Mouse (Mus musculus) layer of hippocampus, adult 9-11 months (tissue): Measurements from ENCODE around the gene Myd88.

Experiments
- DNase-seq: peaks from one replicate; pipeline ENCODE4 v3.0.0; 2022

The Myd88 gene

GRCm38 (mm10) chr9:119339558-119340211 lies 1.5 kb downstream of the Myd88 start, which contains the start of gene Acaa1a:
TSS of gene Acaa1a (plus strand) at chr9:119339676.
- peak; percentile 48 for DNase-seq

DNA sequence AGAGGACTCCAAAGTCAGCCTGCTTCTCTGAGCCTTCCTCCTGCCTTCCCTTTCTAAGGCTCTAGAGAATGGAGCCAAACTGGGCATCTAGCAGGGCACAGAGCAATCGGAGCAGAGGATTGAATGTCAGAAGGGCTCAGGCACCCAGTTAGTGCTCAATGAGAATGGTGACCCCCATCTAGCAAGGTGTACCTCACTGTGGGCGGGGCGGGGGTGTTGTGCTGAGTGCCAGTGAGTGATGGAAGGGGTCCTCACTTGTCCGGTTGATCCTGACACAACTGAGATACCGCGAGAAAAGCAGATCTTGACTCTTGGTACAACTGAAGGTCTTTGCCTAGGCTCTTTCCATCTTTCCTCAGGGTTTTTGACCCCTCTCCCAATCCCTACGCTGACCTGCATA lies 2.1 kb downstream of the Myd88 start:
- no peak for DNase-seq

DNA sequence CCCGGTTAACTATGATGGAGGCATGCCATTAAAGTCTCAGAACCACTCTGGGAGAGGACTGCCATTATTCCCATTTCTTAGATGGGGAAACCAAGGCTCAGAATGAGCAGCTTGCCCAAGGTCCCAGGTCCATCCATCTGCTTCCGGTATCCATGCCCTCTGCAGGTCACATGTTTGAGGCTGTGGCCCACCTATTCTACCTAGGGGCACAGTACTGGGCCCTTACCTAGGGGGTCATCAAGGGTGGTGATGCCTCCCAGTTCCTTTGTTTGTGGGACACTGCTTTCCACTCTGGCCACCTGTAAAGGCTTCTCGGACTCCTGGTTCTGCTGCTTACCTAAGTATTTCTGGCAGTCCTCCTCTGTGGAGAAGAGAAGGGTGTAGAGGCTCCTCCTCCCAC lies 2.9 kb downstream of the Myd88 start:
- no peak for DNase-seq

GRCm38 (mm10) chr9:119337842-119338241 lies 3.4 kb downstream of the Myd88 start:
- no peak for DNase-seq

DNA sequence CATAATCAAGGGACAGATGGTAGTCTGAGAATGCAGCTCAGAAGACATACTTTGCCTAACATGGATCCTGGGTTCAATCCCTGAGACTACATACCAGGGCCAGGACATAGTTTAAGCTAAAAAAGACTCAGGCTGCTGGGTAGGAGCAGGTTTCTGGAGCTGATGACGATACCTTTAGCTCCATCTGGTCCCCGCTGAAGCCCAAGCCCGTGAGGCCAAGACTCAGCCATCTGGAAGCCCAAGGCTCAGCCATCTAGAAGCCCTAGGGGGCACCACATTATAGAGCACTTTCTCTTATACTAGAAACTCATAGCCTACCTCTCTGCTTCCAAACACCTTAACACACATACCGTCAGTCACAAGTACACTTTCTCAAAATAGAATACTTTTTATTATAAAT lies 5.6 kb downstream of the Myd88 start:
- no peak for DNase-seq

GRCm38 (mm10) chr9:119334834-119335233 lies 6.4 kb downstream of the Myd88 start:
- no peak for DNase-seq

GRCm38 (mm10) chr9:119334324-119334723 lies 6.9 kb downstream of the Myd88 start:
- DNase-seq: peak; percentile 61

- DNase-seq: no peak
Observed at GRCm38 (mm10) chr9:119330186-119330963, 10.8 kb downstream of the Myd88 start.

DNA sequence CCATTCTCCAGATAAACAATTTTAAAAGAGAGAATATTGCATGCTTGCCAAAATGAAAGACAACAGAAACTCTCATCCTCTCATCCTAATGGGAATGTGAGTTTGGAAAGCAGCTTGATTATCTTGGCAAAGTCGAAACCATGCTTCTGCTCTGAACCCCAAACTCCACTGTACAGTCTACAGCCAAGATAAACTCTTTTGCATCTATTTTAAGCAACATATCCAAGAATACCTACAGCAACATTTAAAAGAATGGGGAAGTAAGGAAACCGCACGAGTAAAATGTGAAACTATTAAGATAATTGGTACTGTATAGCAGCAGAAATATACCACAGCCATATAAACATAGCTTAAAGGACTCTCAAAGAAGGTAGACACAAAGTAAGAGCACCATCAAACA lies 12.7 kb downstream of the Myd88 start:
- no peak for DNase-seq

DNA sequence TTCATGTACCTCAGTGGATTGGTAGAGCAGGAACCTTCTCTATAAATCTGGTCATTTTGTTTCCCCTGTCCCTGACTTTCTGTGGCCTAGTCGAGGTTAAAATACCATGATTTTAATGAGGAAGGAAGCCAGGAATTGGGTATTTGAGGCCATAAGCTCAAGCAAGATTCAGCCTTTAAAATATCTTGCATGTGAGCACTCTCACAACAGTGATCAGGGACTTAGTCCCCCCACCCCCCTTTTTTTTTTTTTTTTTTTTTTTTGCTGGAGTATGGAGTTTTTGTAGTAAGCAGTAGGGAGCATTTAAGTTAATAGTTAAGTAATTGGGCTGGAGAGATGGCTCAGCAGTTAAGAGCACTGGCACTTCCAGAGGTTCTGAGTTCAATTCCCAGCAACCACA lies 17.1 kb downstream of the Myd88 start:
- DNase-seq: no peak

DNA sequence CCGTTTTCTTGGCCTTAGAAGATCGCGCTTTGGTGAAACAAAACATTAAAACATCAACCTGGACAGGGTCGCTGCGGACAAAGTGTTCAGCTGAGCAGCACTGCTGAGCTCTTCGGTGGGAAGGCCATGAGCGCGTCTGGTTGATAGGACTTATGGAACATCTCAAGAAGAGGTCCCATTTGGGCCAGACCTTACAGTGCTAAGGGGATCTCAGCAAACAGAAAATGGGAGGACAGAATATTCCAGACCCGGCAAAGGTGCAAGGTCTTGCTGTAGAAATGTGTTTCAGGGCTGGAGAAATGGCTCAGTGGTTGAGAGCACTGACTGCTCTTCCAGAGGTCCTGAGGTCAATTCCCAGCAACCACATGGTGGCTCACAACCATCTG lies 18.0 kb downstream of the Myd88 start:
- DNase-seq: no peak

DNA sequence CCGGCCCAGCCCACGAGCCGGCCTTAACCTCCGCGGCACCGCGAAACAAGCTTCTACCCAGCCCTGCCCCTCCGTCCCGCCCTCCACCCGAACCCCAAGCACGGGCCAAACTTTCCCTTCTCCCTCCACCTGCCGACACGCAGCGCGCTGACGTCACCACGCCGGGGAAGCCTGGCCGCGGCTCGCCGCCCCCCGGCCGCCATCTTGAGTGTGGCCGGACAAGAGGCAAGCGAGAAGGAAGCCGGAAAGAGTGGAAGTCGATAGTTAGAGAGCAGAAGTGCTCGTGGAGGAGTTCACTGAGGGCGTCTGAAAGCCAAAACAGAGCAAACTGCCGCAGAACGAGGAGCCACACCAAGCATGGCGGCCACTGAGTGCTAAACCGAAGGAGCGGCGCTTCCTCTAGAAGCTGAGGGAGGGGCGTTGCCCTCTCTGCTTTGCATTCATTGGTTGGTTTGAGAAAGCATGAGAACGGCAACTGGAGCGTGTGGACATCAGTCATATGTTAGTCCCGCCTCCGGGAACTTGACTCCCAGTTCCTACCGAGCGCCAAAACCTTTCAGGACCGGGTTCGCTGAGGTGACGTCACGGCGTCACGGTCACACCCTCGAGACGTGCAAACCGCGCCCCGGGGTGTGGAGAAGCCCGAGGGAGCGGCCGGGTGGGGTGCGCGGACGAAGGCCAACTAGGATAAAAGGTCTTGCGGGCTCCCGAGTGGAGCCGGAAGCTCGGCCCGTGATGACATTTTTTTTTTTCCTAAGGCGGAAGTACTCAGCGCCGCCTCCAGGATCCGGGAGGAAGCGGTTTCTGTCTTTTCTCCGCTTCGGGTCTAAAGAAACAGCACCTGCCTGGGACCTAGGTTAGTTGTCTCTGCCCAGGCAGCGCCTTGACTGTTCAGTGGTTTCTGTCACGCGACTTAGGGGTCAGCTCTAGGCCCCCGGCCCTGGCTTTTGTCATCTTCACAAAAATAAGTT lies 18.6 kb downstream of the Myd88 start, which contains the start of gene Oxsr1:
Gene Oxsr1, minus strand, starts transcription at position 139 of the 971 bp plus-strand sequence.
- DNase-seq: peak; percentile 99

DNA sequence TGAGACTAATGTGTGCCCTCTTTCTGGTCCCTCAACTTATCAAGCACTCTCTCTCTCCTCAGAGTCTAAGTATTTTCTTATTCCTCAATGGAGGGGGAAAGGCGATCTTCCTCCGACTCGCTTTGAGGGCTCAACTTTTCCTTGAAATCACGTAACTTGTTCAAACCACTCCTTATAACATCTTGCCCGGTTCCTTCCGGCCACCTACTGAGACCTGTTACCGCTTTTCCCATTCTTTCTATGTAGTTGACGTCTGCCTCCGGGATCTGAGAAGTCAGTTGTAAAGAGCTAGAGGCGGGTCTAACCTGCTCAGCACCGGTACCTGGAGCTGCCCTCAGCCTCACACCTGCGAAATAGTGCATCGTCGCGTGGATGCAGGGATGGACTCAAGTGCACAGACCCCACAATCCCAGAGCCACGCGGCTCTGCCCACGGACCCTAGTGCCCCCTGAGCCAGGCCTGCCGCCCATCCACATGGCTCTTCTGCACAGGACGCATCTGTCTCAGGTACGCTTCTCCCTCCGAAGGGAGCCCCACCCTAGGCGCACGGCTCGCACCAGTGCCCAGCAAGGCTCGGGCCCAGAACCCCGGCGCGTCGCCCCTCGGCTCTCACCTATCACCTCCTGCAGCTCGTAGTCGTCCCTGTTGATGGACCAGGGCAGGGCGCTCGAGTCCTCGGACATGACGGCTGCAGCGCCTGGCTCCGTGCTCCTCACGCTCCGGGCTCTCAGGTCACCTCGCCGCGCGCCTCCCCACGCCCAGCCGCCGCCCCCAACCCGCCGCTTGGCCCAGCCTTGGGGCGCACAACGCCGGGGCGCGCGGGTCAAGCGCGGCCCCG lies 19.6 kb downstream of the Myd88 start:
- DNase-seq: peak; percentile 56

DNA sequence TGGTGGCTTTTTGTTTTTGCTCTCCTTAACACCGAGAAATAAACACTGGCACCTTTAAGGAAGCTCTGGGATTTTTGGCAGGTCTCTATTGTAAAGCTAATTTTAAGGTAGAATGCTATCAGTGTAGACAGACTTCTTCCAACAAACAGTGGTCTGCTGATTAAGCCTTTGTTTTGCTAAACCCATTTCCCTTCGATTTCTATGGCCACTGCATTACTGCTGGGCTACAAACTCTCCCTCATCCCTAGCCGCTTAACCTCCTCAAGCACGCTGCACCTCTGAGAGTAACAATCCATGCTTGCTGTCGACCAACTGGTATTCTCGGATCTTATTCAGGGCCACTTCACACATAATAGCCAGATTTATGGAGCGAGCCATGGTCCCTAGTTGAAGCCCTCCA lies 20.3 kb downstream of the Myd88 start:
- no peak for DNase-seq

GRCm38 (mm10) chr9:119320446-119320845 lies 20.8 kb downstream of the Myd88 start:
- no peak for DNase-seq

- no peak for DNase-seq
Observed at GRCm38 (mm10) chr9:119318891-119319290, 22.3 kb downstream of the Myd88 start.

GRCm38 (mm10) chr9:119313096-119313495 lies 28.1 kb downstream of the Myd88 start:
- no peak for DNase-seq

DNA sequence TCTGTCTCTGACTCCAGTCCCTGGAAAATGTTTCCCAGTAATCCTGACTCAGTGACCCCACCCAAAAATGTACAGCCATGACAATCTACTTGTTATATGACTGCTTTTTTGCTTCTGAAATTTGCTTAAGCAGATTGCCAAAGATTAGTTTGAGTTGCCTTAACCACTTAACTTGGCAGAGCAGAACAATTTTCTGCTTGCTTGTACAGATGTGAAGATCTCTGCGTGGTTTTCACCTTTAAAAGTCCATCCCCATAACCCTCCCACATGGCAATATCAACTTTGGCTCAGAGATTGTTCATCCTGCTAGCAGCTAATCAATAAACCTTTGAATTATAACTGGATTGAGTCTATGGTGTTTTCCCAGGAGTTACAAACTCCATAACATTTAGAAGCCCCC lies 32.1 kb downstream of the Myd88 start:
- no peak for DNase-seq

- DNase-seq: no peak
Observed at GRCm38 (mm10) chr9:119305863-119306262, 35.3 kb downstream of the Myd88 start.

DNA sequence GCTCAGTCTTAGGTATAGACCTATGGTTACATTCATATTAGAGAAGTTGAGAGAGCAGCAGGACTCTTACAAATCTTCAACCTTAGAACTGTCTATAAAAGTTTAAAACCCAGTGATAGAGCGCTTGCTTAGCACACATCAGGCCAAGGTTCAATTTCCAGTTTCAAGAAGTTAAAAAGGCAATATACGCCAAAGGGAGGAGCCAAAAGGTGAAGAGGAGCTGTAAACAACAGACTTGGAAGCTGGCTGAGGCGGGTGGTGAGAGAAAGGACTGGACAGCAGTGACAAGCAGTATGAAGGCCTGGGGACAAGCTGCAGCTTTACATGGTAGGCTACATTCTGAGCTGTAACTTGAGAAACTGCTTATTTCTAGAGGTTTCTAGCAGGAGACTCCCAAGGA lies 42.6 kb downstream of the Myd88 start:
- DNase-seq: no peak

- no peak for DNase-seq
Observed at GRCm38 (mm10) chr9:119297696-119298095, 43.5 kb downstream of the Myd88 start.

DNA sequence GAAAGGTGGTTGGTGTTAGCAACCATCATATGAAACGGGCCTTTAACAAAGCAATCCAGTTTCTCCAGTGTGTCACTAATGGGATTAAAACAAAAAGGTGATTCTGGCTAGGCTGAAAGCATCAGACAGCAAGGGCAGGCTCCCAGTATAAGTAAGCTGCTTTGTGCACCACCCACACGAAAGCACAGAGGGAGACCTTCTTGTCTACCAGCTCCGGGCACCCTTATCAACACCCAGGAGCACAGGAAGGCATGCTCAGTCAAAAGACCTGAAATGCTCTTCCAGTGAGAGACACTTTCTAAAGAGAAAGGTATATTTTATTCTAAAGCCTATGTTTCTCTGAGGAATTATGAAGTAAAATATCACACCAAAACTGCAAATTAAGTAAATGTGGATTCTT lies 50.4 kb downstream of the Myd88 start:
- DNase-seq: no peak
